Mouse (Mus musculus) adrenal gland, postnatal 14 days (tissue): ENCODE results near the gene Ccr1. TPM values are rescaled to one million over a fixed set of nuclear protein-coding genes. Genes with fewer than 3 reads are reported as not detected.

Experiments
- DNase-seq: peaks from one replicate; pipeline ENCODE4 v3.0.0; 2021; ENCODE audit warnings: mixed read lengths
- total RNA-seq: library from RNA; stranded (reverse); gene quantifications from 2 replicates; pipeline ENCODE4 v1.2.3, GENCODE M21; 2021

Gene Ccr1
- total RNA-seq, 1 experiment from 2014 or later, result 0.89 TPM

DNA sequence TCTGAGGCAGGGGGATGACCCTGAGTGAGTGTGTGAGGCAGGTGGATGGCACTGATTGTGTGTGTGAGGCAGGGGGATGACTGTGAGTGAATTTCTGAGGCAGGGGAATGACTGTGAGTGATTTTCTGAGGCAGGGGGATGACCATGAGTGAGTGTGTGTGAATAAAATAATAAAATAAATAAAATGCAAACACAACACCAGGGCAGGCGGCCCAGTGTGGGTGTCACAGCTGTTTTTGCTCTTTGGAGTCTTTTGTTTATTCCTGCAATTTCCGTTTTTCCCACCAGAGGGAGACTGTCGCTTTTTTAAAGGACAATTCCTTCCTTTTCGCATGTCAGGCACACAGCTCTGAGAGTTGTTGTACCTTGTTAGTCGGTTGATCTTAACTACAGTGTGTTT is 42.5 kb downstream of the Ccr1 start:
- peak; percentile 73 for DNase-seq

DNA sequence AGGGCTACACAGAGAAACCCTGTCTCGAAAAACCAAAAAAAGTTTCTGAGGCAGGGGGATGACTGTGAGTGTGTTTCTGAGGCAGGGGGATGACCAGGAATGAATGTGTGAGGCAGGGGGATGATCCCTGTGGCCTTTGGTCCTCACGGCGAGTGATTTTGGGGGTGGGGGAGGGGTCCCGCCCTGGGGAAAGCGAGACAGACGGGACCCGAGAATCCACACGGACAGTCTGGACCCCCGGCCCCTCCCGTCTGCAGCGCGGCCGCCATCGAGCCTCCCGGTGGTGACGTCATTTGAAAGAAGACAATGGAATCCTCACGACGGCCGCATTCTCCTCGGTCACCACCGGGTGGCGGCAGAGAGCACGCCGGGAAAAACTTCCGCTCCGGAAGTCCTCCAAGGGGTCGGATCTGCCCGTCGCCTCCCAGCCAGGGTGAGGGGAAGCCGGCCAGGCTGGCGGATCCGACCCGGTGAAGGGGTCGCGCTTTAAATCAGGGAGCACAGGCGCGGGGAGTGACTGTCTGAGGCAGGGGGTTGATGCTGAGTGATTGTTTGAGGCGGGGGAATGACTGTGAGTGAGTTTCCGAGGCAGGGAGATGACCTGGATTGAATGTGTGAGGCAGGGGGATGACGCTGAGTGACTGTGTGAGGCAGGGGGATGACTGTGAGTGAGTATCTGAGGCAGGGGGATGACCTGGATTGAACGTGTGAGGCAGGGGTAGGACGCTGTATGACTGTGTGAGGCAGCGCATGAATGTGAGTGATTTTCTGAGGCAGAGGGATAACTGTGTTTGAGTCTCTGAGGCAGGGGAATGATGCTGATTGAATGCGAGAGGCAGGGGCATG is 43.2 kb downstream of the Ccr1 start:
- peak; percentile 83 for DNase-seq

- peak; percentile 97 for DNase-seq
These were observed 43.9 kb downstream of the Ccr1 start for GRCm38 (mm10) chr9:123924589-123925066.

DNA sequence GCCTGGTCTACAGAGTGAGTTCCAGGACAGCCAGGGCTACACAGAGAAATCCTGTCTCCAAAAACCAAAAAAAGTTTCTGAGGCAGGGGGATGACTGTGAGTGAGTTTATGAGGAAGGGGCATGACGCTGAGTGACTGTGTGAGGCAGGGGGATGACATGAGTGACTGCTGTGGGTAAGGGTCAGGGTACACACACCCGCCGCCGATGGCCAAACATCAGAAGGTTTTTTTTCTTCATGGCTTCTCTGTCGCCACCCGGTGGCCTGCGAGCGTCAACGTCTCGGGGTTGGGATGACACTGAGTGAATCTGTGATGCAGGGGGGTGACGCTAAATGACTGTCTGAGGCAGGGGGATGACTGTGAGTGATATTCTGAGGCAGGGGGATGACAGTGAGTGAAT is 44.5 kb downstream of the Ccr1 start:
- DNase-seq, result peak; percentile 89

DNA sequence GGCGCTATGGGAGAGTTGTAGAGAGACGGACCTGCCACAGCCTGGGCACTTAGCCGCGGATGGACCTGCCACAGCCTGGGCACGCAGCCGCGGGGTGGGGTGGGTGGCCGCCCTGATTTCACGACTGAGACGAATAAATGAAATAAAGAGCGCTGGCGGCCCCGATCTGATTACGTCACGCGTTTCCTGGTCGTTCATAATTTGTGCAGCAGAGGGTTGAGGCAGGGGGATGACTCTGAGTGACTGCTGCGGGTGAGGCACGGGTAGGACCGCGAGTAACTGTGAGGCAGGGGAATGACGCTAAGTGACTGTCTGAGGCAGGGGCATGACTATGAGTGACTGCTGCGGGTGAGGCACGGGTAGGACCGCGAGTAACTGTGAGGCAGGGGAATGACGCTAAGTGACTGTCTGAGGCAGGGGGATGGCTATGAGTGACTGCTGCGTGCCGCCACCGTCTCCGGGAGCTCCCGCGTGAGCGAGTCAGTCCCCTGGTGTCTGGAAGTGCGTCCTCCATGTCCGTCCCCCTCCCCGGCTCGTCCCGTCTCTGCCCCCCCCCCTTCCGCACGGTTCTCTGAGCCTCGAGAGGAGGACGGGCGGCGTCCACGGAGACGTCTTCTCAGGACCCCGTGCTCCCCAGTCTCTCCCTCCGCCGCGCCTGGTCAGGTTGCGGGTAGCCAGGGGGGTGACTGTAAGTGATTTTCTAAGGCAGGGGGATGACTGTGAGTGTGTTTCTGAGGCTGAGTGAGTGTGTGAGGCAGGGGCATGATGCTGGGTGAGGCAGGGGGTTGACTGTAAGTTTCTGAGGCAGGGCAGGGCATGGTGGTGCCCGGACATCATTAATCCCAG is 45.1 kb downstream of the Ccr1 start:
- peak; percentile 53 for DNase-seq

Other genes with a start within 250 kb of the Ccr1 start
- 0.83 TPM in 1 of 2 replicates, not detected in the other for gene Cxcr6, start 162.2 kb downstream of the Ccr1 start, total RNA-seq
- 41.8 and 42.8 TPM in 2 replicates for gene Fyco1, start 116.8 kb downstream of the Ccr1 start, total RNA-seq
- 0.11 and 0.30 TPM in 2 replicates for gene Xcr1, start 106.7 kb downstream of the Ccr1 start, total RNA-seq
- gene Ccr1l1, start 9.7 kb upstream of the Ccr1 start, total RNA-seq, result not detected in 2 replicates
- gene Ccr3, start 53.3 kb upstream of the Ccr1 start, total RNA-seq, result 0.33 TPM in 1 of 2 replicates, not detected in the other
- gene Ccr2, start 133.3 kb upstream of the Ccr1 start, total RNA-seq, result 1.9 and 3.3 TPM in 2 replicates
- 1.4 and 2.1 TPM in 2 replicates for gene Ccr5, start 152.9 kb upstream of the Ccr1 start, total RNA-seq